Mouse (Mus musculus): ENCODE data around the gene Il33. TPM values are rescaled to one million over a fixed set of nuclear protein-coding genes. Genes with fewer than 3 reads are reported as not detected.

Il33 gene
- total RNA-seq, 2 experiments from 2014 or later = 8.3 to 11.4 TPM

DNA sequence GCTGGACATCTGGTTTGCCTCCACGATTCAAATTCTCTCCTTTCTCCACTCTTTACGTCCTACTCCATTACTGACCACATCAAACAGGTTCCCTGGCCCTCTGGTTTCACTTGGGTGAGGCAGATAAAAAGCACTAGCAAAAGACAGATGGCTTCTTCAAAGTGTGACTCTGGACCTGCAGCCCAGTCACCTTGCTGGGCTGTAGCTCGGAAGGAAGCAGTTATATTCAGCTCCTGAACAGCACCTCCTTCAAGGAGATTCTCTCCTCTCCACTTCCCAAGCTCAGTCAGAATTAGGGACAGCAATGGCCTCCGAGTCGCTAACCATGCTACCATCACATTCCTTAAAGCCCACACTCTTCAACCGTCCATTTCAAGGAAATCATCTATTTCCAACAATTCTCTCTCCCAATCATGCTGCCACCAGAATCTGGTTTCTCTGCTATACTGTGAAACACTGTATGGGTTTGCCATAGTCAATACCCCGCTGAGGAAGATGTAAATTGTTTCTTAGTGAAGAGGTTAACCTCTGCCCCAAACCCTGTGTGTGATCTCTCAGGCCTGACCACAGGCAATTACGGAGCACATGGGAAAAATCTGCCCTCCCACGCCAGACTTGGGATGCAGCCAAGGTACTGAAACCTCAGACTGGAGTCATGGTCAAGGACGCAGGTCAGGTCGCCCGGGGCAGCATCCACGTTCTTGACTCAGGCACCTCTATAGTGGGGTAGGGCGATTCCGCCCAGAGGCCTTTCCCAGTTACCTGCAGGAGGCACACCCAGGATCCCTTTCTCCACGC lies 59.5 kb downstream of the Il33 start:
- no peak for DNase-seq (ENCODE audit: low spot score in 2 of 2)

DNA sequence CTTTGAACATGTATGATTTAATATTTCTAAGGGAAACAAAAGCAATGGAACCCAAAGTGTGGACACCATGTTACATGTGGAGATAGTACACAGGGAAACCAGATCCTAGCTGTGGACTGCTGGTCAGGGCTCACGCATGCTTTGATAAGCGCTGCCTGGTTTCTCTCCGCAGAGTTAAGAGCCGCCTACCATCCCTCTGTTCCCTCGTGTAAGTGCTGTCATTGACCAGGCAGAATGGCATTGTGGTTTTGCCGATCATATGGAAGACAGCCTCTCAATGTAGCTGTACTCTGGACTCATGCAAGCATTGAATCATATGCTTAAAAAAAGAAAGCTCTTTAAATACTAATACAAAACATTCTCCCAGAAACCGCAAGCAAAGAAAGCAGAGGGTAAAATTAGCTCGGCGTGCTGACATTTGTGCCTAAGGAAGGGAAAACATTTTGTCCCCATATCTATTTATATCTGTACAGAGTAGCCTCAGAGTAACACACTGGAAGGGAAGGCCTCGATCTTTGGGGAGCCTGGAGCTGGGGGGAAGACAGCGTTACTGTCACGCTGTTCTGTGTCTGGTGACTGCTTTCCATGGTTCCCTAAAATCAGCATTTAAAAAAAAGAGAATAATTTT lies 61.7 kb downstream of the Il33 start:
- no peak for DNase-seq (ENCODE audit: low spot score in 2 of 2)

DNA sequence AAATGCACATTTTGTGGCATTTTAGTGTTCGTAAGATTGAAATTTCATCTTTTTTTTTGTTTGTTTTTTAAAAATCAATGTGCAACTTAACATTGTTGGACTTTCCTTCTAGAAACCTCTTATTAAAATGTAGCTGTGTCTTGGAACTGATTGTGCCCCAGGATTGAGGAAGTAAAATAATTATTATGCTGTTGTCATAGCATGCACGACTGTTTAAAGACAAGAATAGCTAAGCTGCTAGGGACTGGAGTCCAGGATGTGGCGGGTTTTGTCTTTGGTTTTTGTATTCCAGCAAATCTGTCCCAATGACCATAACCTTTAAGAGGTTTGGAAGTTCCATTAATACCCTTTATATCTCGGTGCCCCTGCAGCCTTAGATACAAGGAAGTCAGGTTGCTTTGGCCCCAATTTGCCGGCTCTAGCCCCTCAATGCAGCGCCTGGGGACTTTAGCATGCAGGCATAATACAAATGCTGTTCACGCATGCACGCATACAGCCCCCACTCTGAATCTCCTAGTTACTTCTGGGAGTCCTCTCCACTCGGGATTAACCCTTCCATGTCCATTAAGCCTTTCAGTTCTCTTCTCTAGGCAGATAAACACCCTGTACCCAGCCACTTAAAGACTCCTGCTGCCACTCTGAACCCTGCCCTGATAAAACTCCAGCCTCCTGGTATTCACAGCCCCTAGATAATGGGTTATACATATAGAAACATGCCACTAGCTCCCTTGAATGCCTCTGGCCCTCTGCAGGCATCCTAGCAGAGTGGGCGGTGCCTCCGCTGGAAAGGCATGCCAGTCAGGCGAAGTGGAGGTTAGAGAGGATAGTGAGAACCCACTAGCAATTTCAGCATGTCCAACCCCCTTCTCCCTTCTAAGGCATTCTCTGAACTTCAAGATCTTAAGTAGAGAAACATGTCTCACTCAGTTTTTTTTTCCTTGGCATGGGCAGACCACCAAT lies 75.8 kb downstream of the Il33 start:
- DNase-seq (ENCODE audit: low spot score in 2 of 2) = peak; percentile 11 to 17

DNA sequence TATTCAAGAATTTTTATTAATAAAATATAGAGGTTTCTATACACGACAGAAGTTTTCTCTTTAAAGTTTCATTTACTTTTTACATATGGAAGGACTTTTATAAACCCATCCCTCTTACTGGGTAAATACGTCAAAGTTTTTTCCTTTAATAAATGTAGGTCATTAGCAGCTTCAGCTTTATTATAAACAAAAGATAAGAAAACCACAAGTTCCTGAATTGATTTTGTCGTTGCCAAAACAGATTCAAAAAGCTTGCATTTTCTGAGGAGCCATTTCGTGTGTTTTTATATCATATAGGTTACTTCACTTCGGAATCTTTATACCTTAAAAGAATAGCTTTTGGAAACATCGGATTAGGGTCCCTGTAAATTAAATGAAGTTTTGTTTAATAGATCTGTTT lies 76.6 kb downstream of the Il33 start:
- no peak for DNase-seq (ENCODE audit: low spot score in 2 of 2)

DNA sequence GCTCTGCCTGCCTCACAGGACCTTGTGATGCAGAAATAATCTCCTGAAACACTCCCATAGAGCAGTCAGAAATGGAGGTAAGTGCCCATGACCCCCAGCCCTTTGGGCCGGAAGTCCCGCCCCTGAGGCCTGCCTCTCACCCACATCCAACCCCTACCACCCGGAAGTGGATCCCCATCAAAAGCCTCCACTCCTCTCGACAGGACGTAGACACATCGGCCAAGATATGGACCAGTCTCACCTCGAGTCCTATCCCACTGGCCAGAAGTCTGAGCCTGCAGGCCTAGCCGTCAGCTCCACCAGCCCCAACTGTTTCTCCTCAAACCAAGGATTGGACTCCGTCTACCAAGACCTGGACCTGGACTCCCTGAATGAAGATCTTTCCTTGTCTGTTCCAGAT lies 78.7 kb downstream of the Il33 start, which contains the start of gene Trpd52l3:
Gene Trpd52l3 (plus strand): TSS at position 170 of the 400 bp plus-strand sequence.
- no peak for DNase-seq (ENCODE audit: low spot score in 2 of 2)

DNA sequence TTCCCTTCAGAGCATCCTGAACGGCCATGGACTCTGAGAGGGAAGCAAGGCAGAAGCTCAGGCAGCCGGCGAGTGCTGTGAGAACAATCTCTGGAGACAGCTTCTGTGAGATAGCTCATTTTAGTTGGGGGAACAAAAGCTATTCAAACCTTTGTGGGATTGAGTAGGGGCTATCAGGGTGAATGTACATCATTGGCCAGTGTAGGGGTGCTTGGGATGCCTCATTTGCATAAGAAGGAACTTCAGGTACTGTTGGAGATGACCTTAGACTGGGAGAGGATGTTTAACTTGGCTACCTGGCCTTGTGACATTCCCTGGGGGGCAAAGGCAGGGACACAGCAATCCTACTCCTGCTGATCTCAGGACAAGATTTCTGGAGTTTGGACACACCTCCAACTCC lies 81.5 kb downstream of the Il33 start:
- DNase-seq (ENCODE audit: low spot score in 2 of 2) = no peak

Other genes with a start within 250 kb of the Il33 start
- gene Mlana, start 227.3 kb upstream of the Il33 start, total RNA-seq (2021) = under 1 TPM in 1 of 2 experiments, not detected in 1; 0.96 TPM
- 10 to 100 TPM; 26.5 to 29.8 TPM for gene 9930021J03Rik, start 119.1 kb upstream of the Il33 start, total RNA-seq (2021)
- 10 to 100 TPM; 30.9 to 32.4 TPM for gene Ranbp6, start 112.1 kb upstream of the Il33 start, total RNA-seq (2021)
- not detected for gene Trpd52l3, start 78.7 kb downstream of the Il33 start, total RNA-seq (2021)
- gene Uhrf2, start 105.4 kb downstream of the Il33 start, total RNA-seq (2021) = 10 to 100 TPM; 49.9 to 50.2 TPM